Mouse (Mus musculus) kidney, embryonic 14.5 days (tissue): Measurements from ENCODE around the gene Sh3rf1. TPM values are rescaled to one million over a fixed set of nuclear protein-coding genes. Genes with fewer than 3 reads are reported as not detected.

Source experiments
- ATAC-seq: fragments of 200-750 bp; cut with Nextera tagmentation; 2 replicates; pipeline ENCODE4 v1.8.0; 2017; ENCODE audit warnings: moderate number of reproducible peaks, mild to moderate bottlenecking, moderate TSS enrichment, moderate library complexity; ENCODE audit not compliant: low FRiP score, low TSS enrichment
- H3K27ac ChIP-seq: fragments of 300-500 bp; sonication (generic); 2 replicates; pipeline ENCODE4 v1.5.1; 2014; ENCODE audit warnings: low read depth, mild to moderate bottlenecking, low read length, moderate library complexity, mixed read lengths
- H3K27me3 ChIP-seq: fragments of 300-500 bp; sonication (generic); 2 replicates; pipeline ENCODE4 v1.6.1; 2014; ENCODE audit warnings: mild to moderate bottlenecking, low read length; ENCODE audit not compliant: control insufficient read depth, insufficient read depth
- H3K36me3 ChIP-seq: fragments of 300-500 bp; sonication (generic); 2 replicates; pipeline ENCODE4 v1.6.1; 2014; ENCODE audit warnings: low read length, mixed read lengths; ENCODE audit not compliant: control insufficient read depth, insufficient read depth
- H3K4me1 ChIP-seq: fragments of 300-500 bp; sonication (generic); 2 replicates; pipeline ENCODE4 v1.6.1; 2014; ENCODE audit warnings: low read length, mixed read lengths; ENCODE audit not compliant: control insufficient read depth, insufficient read depth
- H3K4me2 ChIP-seq: fragments of 300-500 bp; sonication (generic); replicated peaks from 2 replicates; pipeline ENCODE4 v1.6.1; 2014; ENCODE audit warnings: low read depth, mild to moderate bottlenecking, low read length
- H3K4me3 ChIP-seq: fragments of 300-500 bp; sonication (generic); 2 replicates; pipeline ENCODE4 v1.5.1; 2014; ENCODE audit warnings: mild to moderate bottlenecking, low read length
- H3K9ac ChIP-seq: fragments of 300-500 bp; sonication (generic); 2 replicates; pipeline ENCODE4 v1.6.1; 2014; ENCODE audit warnings: low read depth, mild to moderate bottlenecking, low read length, moderate library complexity
- H3K9me3 ChIP-seq: fragments of 300-500 bp; sonication (generic); 2 replicates; pipeline ENCODE4 v1.6.1; 2016; ENCODE audit warnings: low read length; ENCODE audit not compliant: control insufficient read depth
- WGBS: fragments of 180-500 bp; shearing (Covaris S2); extraction: QIAGEN DNeasy Blood & Tissue Kit; methylation state at CpG from one replicate; pipeline ENCODE4 v1.1.7; 2014; 5-methylcytosine and 5-hydroxymethylcytosine counted together
- polyA plus RNA-seq: library from polyadenylated mRNA; unstranded; fragments of >200 nt; fragmentation: Nextera tagmentation; extraction: Ambion mirVana; gene quantifications from 2 replicates; pipeline ENCODE4 v1.2.1, GENCODE M21; 2014

Gene Sh3rf1
- polyA plus RNA-seq, 1 experiment from 2014 or later, result 25.9 TPM

GRCm38 (mm10) chr8:61273307-61274221, 49.9 kb downstream of the Sh3rf1 start:
- no peak overlapping the region for H3K9ac ChIP-seq
- H3K4me1 ChIP-seq, result peaks cover 67% of the 10 kb centered on the region
- H3K4me2 ChIP-seq, result peak overlapping the region; percentile 15
- H3K27me3 ChIP-seq, result no peaks in the 10 kb centered on the region
- 0 out of 2 replicates have a peak, but pooled peaks have one; percentile 12 for ATAC-seq
- 42% methylated on average over 17 of the region's 17 CpGs for WGBS
- no peaks in the 10 kb centered on the region for H3K9me3 ChIP-seq
- H3K4me3 ChIP-seq, result no peak overlapping the region
- peak overlapping the region; percentile 79; the same call in 1 of the 2 replicates for H3K27ac ChIP-seq
- H3K36me3 ChIP-seq, result no peaks in the 10 kb centered on the region

- peaks cover 67% of the 10 kb centered on the region for H3K4me1 ChIP-seq
Measured at GRCm38 (mm10) chr8:61274602-61275462, 51.2 kb downstream of the Sh3rf1 start.

GRCm38 (mm10) chr8:61275463-61276356, 52.0 kb downstream of the Sh3rf1 start:
- H3K9me3 ChIP-seq, result no peaks in the 10 kb centered on the region
- ATAC-seq, result no peak
- no peaks in the 10 kb centered on the region for H3K27me3 ChIP-seq
- H3K9ac ChIP-seq, result no peak overlapping the region
- peaks cover 58% of the 10 kb centered on the region for H3K4me1 ChIP-seq
- no peak overlapping the region for H3K4me3 ChIP-seq
- H3K4me2 ChIP-seq, result no peak overlapping the region
- 60% methylated on average over 11 of the region's 11 CpGs for WGBS
- no peaks in the 10 kb centered on the region for H3K36me3 ChIP-seq
- H3K27ac ChIP-seq, result peak overlapping the region; percentile 79

More at GRCm38 (mm10) chr8:61274602-61275462, 51.2 kb downstream of the Sh3rf1 start:
- peak; percentile 74 for ATAC-seq
- Histone ChIP-seq H3K27ac (peak overlapping the region; percentile 79), H3K9me3 (no peaks in the 10 kb centered on the region), H3K36me3 (no peaks in the 10 kb centered on the region), H3K9ac (no peak overlapping the region), H3K4me3 (no peak overlapping the region), H3K4me2 (peak overlapping the region; percentile 4; the same call in 1 of the 2 replicates), H3K27me3 (no peaks in the 10 kb centered on the region)
- 30% methylated on average over 10 of the region's 10 CpGs for WGBS

- Histone ChIP-seq H3K4me2 (no peak overlapping the region), H3K4me1 (peaks cover 55% of the 10 kb centered on the region), H3K27ac (no peak overlapping the region), H3K36me3 (no peaks in the 10 kb centered on the region), H3K4me3 (no peak overlapping the region), H3K9me3 (no peaks in the 10 kb centered on the region), H3K27me3 (no peaks in the 10 kb centered on the region), H3K9ac (no peak overlapping the region)
- no peak for ATAC-seq
- 84% methylated on average over 5 of the region's 5 CpGs for whole genome bisulfite sequencing
Measured at GRCm38 (mm10) chr8:61276397-61276796, 52.7 kb downstream of the Sh3rf1 start.

- no peak overlapping the region for H3K4me2 ChIP-seq
- H3K4me1 ChIP-seq, result peaks cover 61% of the 10 kb centered on the region
- WGBS, result 82% methylated on average over 10 of the region's 10 CpGs
- no peak overlapping the region for H3K4me3 ChIP-seq
- no peaks in the 10 kb centered on the region for H3K27me3 ChIP-seq
- no peak for ATAC-seq
- H3K9me3 ChIP-seq, result no peaks in the 10 kb centered on the region
- H3K9ac ChIP-seq, result no peak overlapping the region
- H3K36me3 ChIP-seq, result no peaks in the 10 kb centered on the region
- H3K27ac ChIP-seq, result no peak overlapping the region
Measured at GRCm38 (mm10) chr8:61279030-61279429, 55.4 kb downstream of the Sh3rf1 start.

GRCm38 (mm10) chr8:61282303-61283168, 58.9 kb downstream of the Sh3rf1 start:
- Histone ChIP-seq H3K27me3 (no peaks in the 10 kb centered on the region), H3K4me1 (peaks cover 62% of the 10 kb centered on the region), H3K4me2 (no peak overlapping the region), H3K36me3 (no peaks in the 10 kb centered on the region), H3K27ac (peak overlapping the region; percentile 30; the same call in 1 of the 2 replicates), H3K9me3 (no peaks in the 10 kb centered on the region), H3K9ac (no peak overlapping the region), H3K4me3 (no peak overlapping the region)
- no peak for ATAC-seq
- WGBS, result 49% methylated on average over 10 of the region's 10 CpGs

- Histone ChIP-seq H3K4me2 (no peak overlapping the region), H3K36me3 (no peaks in the 10 kb centered on the region), H3K4me3 (no peak overlapping the region), H3K27me3 (no peaks in the 10 kb centered on the region), H3K27ac (peak overlapping the region; percentile 30; the same call in 1 of the 2 replicates), H3K9ac (no peak overlapping the region), H3K9me3 (no peaks in the 10 kb centered on the region), H3K4me1 (peaks cover 67% of the 10 kb centered on the region)
- peak; percentile 81 for ATAC-seq
- WGBS, result 3% methylated on average over 12 of the region's 12 CpGs
Measured at GRCm38 (mm10) chr8:61283169-61284081, 59.8 kb downstream of the Sh3rf1 start.
